Mouse (Mus musculus) embryonic stem cell, embryonic (primary cell): Measurements from ENCODE around the gene Tmem213.

ENCODE experiments used
- CTCF ChIA-PET, 4 experiments: fragments of 300-600 bp in 2 of 4; fragments of 350-600 bp in 2 of 4; sonication (Branson Sonifier 250); formaldehyde crosslinking; loops; one replicate each; lab custom pipeline; 2022; ENCODE audit warnings: inconsistent platforms in 2 of 4; lab: Charles Lee
- POLR2A ChIA-PET, 4 experiments: fragments of 300-600 bp in 2 of 4; fragments of 350-600 bp in 2 of 4; sonication (Branson Sonifier 250); formaldehyde crosslinking; loops; one replicate each; lab custom pipeline; 2022; ENCODE audit warnings: antibody characterized with exemption in 4 of 4, inconsistent platforms in 1 of 4; lab: Charles Lee

Tmem213 gene

DNA sequence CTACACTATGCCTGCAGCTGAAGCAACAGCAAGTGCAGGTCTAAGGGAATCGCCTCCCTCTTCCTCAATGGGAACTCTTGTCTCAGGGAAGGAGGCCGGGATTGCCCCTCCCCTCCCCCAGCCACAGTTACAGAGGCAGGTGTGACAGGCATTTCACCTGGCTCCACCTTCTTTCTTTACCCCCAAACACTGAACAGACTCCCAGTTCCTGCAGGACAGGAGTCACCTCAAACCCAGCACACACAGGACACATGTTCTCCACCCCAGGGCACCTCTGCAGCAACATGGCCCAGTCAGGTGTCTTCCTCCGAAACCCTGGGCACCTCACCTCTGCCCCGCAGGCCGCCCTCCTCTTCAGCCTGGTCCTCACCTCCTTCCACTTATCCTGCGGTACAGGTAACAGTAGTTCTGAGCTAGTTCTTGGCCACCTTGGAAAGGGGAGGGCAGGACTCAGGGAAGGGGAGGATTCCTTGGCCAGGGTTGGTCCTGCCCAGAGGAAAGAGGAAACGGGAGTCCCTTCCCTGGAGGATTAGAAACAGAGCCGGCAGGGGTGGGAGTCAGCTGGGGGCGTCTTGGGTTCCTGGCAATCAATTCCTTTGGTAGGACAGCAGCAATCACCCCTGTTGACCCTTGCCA is at the start of gene Tmem213:
Gene Tmem213 (plus strand): TSS at position 96 of the 636 bp plus-strand sequence.
- POLR2A ChIA-PET, result interaction anchor here in 1 of 4 experiments (0.8 to 1.1 kb wide), 2 partner anchors 9 to 37 kb away, joined by 3 to 4 read pairs; no protein-coding TSS in a partner anchor
- CTCF ChIA-PET, result no interaction called here

DNA sequence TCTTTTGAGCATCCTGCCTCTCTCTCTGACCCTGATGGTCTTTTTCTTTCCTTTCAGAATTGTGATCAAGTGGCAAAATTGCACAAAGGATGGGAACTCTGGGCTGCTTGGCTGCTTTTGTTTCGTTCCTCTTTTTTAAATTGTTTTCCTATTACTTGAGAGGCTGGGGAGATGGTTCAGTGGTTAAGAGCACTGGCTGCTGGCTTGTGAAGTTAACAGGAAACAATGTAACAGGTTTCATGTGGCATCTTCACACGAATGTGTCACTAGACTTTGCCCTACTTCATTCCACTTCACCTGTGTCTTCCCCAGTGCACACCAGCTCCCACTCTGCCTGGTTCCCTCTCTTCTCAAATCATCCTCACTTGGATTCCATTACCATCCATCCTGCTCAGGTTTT is 44.4 kb upstream of the Tmem213 start:
- ChIA-PET CTCF (interaction anchor here in 1 of 4 experiments (2.4 kb wide), 1 partner anchor 56 kb away, joined by 18 read pairs; no protein-coding TSS in a partner anchor), POLR2A (interaction anchor here in 1 of 4 experiments (1.0 kb wide), 1 partner anchor 10 kb away, joined by 3 read pairs; no protein-coding TSS in a partner anchor)

DNA sequence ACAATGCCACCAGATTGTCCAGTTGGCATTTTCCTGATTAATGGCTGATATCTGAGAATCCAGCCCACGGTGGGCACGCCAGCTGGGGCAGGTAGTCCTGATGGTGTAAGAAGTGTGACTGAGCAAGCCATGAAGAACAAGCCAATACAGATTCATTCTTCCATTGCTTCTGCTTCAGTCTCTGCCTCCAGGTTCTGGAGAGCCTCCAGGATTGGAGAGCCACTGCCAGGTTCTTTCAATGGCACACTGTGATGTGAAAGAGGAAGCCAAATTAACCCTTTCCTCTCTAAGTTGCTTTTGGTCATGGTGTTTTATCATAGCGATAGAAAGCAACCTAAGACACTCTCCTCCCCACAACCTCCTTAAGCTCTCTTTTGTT is 43.9 kb upstream of the Tmem213 start:
- ChIA-PET POLR2A (interaction anchor here in 2 of 4 experiments (1.0 to 1.3 kb wide), 2 partner anchors 10 kb away, joined by 3 read pairs; no protein-coding TSS in a partner anchor), CTCF (interaction anchor here in 2 of 4 experiments (0.6 to 2.4 kb wide), 3 partner anchors 9 to 57 kb away, joined by 3 to 18 read pairs (median 3); no protein-coding TSS in a partner anchor)

DNA sequence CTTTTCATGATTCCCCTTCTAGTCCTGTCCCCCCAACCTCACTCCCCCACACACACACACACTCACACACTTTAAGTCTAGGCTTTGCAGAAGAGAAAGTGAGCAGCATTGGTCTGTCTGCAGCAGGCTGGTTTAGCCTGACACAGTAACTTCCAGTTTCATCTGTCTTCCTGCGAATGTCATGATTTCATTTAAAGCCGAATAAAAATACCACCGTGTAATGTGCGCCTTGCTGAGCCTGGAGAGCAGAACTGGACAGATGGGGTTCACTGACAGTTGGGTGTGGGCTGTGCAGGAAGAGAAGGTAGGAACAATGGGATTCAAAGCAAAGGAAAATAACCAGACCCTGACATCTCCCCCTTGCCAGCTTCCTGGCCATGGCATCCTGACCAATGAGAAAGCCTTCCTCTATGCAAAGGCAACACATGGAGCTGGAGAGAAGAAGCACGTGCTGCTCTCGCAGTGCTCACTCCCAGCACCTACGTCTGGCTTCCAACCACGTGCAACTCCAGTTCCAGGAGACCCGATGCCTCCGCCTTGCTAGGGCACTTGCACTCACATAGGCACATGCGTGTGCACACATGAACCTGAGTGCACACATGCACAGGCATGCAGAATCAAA is 43.4 kb upstream of the Tmem213 start:
- CTCF ChIA-PET, result interaction anchor here (0.5 to 2.4 kb wide), 18 partner anchors 9 to 617 kb away, joined by 3 to 18 read pairs (median 3); no protein-coding TSS in a partner anchor
- POLR2A ChIA-PET, result interaction anchor here in 2 of 4 experiments (0.9 to 1.3 kb wide), 3 partner anchors 10 to 16 kb away, joined by 3 read pairs; no protein-coding TSS in a partner anchor

DNA sequence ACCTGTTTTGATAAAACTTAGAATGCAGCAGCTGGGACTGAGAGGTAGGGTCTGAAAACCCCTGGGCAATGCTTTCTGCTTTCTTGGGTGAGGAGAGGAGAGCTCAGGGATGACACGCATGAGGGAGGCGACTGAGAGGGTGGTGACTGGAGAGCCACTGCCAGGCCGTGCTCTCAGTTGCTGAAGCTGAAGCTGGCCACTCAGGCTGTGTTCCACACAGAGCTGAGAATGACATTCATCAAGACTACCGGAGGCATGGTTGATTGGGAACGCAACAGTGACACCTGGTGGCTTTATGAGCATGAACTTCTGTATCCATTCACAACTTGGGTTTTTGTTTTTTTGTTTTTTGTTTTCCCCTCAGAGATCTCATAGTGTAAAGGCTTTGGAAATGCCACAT is 42.8 kb upstream of the Tmem213 start:
- CTCF ChIA-PET, result interaction anchor here (0.5 to 2.4 kb wide), 18 partner anchors 11 to 617 kb away, joined by 3 to 18 read pairs (median 3); no protein-coding TSS in a partner anchor
- POLR2A ChIA-PET, result interaction anchor here in 2 of 4 experiments (0.9 to 1.3 kb wide), 2 partner anchors 11 to 16 kb away, joined by 3 read pairs; no protein-coding TSS in a partner anchor

DNA sequence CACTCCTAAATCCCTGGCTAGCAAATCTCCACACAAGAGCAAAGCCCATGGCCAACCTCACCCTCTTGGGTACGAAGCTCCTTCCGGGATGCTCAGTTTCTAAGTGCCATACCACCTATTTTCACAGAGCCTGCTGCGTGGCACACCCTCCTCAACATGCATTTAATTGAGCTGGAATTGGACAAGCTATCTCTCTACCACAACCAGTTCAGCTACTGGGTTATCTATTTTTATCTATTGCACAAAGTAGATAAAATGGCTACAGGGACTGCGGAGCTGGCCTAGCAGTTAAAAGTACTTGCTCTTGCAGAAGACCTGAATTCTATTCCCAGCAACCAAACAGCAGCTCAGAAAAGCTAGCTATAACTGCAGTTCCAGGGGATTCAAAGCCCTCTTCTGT is 37.8 kb upstream of the Tmem213 start:
- ChIA-PET CTCF (interaction anchor here in 3 of 4 experiments (0.5 to 1.0 kb wide), 4 partner anchors 10 to 19 kb away, joined by 3 to 4 read pairs (median 3); no protein-coding TSS in a partner anchor), POLR2A (interaction anchor here in 2 of 4 experiments (0.6 to 2.3 kb wide), 2 partner anchors 11 to 323 kb away, joined by 3 to 8 read pairs; no protein-coding TSS in a partner anchor)

DNA sequence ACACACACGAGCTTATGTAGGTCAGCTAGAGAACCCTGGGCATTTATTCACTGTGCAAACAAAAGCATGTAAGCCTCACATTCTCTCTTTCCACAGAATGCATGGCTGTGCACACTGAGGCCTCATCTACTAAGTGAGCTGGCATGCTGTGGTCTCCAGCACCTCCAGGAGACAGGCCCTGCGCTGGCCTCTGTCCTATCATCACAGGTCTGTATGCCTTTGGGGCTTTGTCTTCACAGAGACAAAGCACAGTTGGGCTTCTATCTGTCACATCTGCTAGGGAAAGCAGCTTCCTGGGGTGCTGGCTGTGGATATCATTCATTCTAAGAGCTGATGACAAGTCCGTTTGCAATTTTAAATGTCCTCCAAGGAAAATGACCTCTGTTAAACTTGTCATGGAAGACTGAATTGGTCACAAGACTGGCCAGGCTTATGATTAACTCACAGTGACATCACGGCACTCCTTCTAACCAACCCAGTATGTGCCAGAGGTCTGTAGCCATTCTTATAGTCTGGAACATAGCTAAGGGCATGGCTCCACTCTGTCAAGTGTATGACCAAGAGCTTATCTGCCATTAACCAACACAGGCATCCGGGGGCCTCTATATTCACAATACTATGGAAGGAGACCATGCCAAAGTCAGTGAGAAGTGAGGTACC is 36.8 kb upstream of the Tmem213 start:
- ChIA-PET POLR2A (interaction anchor here in 3 of 4 experiments (0.6 to 2.3 kb wide), 6 partner anchors 10 to 566 kb away, joined by 3 to 8 read pairs (median 3); no protein-coding TSS in a partner anchor), CTCF (interaction anchor here in 2 of 4 experiments (0.5 to 1.0 kb wide), 3 partner anchors 11 to 312 kb away, joined by 3 to 10 read pairs (median 4); no protein-coding TSS in a partner anchor)

DNA sequence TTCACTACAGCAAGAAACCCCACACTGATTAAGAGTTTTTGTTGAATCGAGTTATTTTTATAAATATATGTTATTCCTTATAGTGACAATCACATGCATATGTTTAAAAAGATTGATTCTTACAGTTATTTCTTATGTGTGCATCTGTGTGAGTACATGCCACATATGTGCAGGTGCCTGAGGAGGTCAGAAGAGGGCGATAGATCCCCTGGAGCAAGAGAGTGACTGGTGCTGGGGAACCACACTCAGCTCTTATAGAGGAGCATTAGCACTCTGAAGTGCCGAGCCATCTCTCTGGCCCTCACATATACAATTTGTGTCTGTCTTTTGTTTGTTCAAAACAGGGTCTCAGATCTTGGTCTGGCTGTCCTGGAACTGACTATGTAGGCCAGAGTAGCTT is 35.5 kb upstream of the Tmem213 start:
- ChIA-PET CTCF (interaction anchor here (0.6 to 1.6 kb wide), 6 partner anchors 57 to 634 kb away, joined by 3 to 15 read pairs (median 4); no protein-coding TSS in a partner anchor), POLR2A (interaction anchor here in 1 of 4 experiments (0.6 to 1.2 kb wide), 4 partner anchors 10 to 39 kb away, joined by 3 read pairs; no protein-coding TSS in a partner anchor)

DNA sequence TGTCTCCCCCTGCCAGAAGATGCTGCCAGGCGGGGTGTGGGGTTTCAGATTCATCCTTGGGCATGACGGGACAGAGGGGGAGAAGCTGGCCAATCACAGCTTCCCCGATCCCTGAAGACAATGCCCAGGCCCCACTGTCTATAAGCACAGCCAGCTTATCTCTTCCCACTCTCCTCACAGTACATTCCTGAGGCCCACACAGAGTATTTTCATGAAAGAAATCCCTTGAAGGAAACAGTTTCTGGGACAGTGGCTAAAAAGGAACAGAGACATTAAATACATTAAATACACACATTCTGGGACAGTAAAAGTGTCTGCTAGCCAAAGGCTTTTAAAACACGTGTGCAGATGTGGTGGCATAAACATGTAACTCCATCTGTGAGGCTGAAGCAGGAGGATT is 28.7 kb upstream of the Tmem213 start:
- CTCF ChIA-PET, result interaction anchor here in 1 of 4 experiments (0.8 kb wide), 1 partner anchor 21 kb away, joined by 4 read pairs; no protein-coding TSS in a partner anchor
- POLR2A ChIA-PET, result interaction anchor here in 2 of 4 experiments (0.5 to 1.3 kb wide), 2 partner anchors 16 to 447 kb away, joined by 3 read pairs; no protein-coding TSS in a partner anchor

DNA sequence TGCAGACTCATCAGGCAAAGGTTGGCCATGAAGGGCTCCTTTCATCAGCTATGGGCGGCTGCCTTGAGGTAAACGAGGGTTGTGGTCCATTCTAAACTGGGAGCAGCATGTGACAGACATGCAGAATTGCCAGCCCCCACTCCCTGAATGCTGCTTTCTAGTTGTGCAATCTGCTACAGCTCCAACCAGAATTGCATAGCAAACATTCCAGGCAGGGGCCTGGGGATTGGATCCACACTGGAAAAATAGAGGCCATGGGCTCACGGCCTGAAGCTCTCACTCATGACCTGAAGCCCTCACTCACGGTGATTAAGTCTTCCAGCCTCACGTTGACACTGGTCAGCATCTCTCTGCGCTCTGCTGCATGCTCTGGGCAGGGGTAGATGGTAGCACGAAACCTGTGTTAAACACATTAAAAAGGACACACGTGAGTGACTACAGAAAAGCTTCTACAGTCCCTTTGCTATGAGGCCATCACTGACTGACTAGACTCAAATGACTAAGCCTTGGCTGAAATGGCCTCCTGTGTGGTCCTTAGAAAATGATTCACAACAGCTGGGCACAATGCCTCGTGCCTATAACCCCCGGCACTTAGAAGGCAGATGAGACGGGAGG is 27.2 kb upstream of the Tmem213 start:
- ChIA-PET POLR2A (interaction anchor here in 2 of 4 experiments (0.6 to 2.8 kb wide), 3 partner anchors 10 to 16 kb away, joined by 3 to 8 read pairs (median 3); no protein-coding TSS in a partner anchor), CTCF (interaction anchor here in 2 of 4 experiments (0.6 kb wide), 2 partner anchors 1178 to 1689 kb away, joined by 3 read pairs; no protein-coding TSS in a partner anchor)

DNA sequence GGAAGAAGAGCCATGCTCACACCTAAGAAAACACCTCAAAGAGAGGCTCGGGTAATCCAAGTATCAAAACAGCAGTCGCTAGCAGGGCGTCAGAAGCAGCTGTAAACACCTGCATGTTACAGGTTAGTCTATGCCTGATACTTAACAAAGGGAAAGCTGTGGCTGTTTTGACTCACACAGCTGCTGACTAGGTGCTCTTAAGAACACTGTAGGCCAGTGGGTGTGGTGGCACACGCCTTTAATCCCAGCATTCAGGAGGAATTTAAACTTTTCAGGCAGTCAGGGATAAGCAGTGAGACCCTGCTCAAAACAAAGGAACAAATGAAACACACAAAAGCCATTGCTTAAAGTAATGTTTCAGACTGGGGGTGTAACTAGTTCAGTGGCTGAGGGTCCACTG is 25.9 kb upstream of the Tmem213 start:
- POLR2A ChIA-PET, result interaction anchor here in 1 of 4 experiments (0.8 to 2.8 kb wide), 2 partner anchors 11 to 24 kb away, joined by 3 to 8 read pairs; no protein-coding TSS in a partner anchor
- CTCF ChIA-PET, result interaction anchor here in 2 of 4 experiments (0.5 to 0.7 kb wide), 2 partner anchors 24 to 215 kb away, joined by 4 to 8 read pairs; no protein-coding TSS in a partner anchor

DNA sequence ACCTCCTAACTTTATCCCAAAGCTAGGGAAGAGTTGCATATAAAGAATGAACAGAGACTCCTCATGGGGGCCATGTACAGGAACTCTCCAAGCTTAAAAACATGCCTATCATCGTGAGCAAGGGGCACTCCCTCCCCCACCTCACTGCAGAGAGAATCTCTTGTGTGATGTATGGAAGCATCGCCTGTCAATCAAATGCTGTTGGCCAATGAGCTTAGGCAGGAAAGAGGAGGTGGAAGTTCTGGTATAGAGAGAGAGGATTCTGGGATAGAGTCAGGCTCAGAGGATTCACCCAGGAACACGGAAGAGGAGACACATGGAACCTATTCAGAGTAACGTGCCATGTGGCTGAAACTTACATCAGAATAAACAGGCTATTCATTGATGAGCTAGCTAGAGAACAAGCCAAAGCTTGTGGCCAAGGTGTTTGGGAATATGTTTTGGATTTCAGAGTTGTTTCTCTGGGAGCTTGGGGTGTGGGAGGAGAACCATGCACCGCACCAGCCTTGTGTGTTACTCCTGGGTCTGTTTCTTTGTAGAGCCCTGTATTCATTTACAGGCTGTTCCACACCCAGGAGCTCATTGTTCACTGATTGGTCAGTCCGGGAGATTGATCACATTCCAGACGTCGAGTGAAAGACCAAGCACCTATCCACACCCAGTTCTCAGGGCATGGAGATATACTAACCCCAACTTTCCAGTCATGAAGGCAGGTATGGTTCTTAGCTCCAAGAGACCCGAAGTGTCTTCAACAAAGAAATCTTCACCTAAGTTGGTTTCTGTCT is 21.6 kb upstream of the Tmem213 start:
- POLR2A ChIA-PET, result interaction anchor here in 3 of 4 experiments (0.6 to 1.0 kb wide), 4 partner anchors 15 to 464 kb away, joined by 3 to 8 read pairs (median 4); partner anchors contain the start of genes Luc7l2 (in 1 of the 3) and Ttc26 (in 1 of the 3)
- CTCF ChIA-PET, result no interaction called here

DNA sequence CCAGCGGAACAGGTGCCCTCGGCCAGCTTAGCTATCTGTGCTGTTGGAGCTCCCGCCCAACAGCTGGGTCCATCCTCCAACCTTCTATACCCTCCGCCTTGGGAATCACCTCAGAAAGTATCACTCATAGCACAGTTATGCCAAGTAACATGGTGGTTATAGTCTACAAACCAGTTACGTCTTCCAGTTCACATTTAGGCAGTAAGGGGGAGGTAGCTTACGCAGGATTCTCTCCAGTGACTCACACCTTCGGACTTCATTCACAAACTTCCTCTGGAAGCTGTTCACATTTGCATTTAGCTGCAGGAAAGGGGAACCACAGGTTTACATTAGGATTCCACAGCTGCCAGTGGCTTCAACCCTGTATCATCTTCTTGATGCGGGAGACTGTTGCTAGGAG is 16.5 kb upstream of the Tmem213 start:
- ChIA-PET CTCF (no interaction called here), POLR2A (interaction anchor here in 1 of 4 experiments (0.8 to 1.6 kb wide), 2 partner anchors 11 kb away, joined by 3 read pairs; no protein-coding TSS in a partner anchor)

DNA sequence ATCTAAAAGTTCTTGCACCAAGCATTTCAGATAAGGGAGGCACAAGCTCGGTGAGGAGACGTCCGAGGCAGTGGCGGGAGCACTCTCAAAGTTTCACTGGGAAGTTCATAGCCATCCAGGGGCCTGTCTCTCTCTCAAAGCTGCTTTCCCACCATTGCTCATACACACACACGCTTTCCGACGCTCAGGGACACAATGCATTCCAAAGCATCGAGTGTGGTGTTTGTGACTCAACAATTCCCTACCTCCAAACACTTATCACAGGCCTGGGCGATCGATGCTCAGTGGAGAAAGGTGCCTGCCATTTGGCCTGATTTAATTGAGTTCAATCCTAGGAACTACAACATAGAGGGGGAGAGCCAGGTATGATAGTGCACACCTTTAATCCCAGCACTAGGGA is 14.4 kb upstream of the Tmem213 start:
- ChIA-PET CTCF (interaction anchor here in 1 of 4 experiments (0.7 kb wide), 1 partner anchor 351 kb away, joined by 3 read pairs; no protein-coding TSS in a partner anchor), POLR2A (interaction anchor here in 1 of 4 experiments (1.1 to 1.2 kb wide), 2 partner anchors 8 to 25 kb away, joined by 3 read pairs; no protein-coding TSS in a partner anchor)

DNA sequence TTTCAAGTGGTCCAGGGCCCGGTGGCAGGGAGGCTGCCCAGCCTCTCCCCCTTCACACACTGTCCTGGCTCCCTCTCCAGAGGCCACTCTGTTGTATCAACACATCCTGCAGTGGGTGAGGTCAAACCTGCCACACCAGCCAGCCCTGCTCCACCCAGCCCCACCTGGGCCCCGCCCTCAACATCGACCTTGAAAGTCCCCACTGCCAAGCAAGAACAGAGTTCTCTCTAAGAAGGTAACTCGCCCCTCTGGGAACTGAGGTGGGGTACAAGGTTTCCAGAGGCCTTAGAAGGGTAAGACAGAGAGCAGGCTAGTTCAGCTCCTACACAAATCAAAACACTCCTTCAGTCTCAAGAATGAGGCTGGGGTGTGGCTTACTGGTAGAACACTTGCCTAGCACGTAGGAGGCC is 12.1 kb upstream of the Tmem213 start:
- CTCF ChIA-PET, result no interaction called here

DNA sequence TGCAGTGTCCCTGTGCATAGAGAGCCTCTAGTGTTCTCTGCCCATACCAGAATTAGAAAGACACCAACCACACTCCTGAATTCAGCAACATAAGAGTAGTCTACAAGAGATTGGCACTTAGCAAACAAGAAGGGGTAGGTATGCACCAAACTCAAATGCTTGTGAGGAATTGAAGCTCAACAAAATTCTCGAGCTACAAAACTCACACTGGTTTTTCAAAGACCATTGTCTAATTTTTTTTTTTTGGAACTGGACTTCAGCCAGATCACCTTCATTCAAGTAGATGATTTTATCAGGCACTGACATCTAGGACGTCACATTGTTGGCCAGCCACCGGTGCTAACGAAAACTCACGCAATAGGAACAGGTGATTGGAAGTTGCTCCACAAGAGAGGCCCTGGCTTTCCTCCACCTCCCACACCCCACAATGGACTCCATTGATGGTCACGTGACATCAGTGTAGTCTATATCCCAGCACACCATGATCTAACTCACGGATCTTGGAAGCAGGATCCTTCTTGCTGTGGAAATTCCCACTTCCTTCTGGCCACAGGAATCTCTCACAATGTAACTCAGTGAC is 6.7 kb upstream of the Tmem213 start:
- ChIA-PET POLR2A (interaction anchor here in 2 of 4 experiments (0.6 to 1.1 kb wide), 4 partner anchors 8 to 69 kb away, joined by 3 read pairs; no protein-coding TSS in a partner anchor), CTCF (interaction anchor here in 1 of 4 experiments (0.5 kb wide), 1 partner anchor 95 kb away, joined by 3 read pairs; no protein-coding TSS in a partner anchor)

More for the DNA sequence above, 12.1 kb upstream of the Tmem213 start:
- POLR2A ChIA-PET, result interaction anchor here in 2 of 4 experiments (0.8 to 1.5 kb wide), 2 partner anchors 10 to 24 kb away, joined by 3 to 8 read pairs; no protein-coding TSS in a partner anchor
